Mouse (Mus musculus): Measurements from ENCODE around the gene Oxt. TPM values are rescaled to one million over a fixed set of nuclear protein-coding genes. Genes with fewer than 3 reads are reported as not detected.

Gene Oxt
- not detected for polyA plus RNA-seq (2012; fragmentation: generic; extraction: Trizol)

DNA sequence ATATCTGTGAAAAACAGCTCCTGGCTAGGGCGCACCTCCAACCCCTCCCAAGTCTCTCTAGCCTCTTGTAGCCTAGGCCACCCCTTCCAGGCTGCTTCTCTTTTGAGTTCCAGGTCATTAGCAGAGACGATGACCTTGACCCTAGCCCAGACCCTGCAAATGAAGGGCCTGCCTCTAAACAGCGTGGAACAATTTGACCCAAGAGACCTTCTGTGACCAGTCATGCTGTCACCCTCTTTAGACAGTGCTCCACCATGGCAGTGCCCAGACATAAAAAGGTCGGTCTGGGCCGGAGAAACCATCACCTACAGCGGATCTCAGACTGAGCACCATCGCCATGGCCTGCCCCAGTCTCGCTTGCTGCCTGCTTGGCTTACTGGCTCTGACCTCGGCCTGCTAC lies at the start of gene Oxt:
TSS of gene Oxt (plus strand) at position 301 of the 400 bp plus-strand sequence.

DNA sequence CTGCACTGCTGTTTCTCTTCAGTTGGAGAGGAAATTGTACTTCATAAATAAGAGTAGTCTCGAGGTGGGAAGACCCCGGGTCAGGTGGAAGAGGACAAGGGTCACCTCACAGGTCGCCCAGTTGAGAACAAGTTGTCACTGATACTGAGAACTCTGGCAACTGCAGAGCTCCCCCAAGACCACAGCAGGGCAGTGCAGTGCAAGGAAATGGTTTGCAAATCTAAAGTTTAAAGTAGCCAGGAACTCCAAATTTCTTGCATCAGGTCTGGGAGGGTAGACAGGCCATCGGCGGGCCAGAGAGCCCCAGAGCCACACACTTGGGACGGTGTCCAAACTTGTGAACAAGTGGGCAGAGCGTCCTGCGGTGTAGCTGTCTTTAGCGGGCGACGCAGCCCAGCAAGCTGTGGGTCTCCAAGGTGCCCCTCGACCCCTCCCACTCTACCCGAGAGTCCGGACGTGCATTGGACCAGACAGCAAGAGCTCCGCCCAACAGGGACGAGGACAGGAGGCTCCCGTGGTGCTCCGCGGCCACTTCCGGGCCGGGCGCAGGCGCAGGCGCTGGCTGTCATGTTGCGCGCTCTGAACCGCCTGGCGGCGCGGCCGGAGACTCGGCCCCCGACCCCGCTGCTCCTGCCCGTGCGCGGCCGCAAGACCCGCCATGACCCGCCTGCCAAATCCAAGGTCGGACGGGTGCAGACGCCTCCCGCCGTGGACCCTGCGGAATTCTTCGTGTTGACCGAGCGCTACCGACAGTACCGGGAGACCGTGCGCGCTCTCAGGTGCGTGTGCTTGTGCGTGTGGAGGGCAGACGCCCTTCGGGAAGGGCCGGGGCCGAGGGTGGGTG lies 12.5 kb upstream of the Oxt start, which contains the start of gene Mrps26:
TSS of gene Mrps26 (plus strand) at position 531 of the 844 bp plus-strand sequence.

DNA sequence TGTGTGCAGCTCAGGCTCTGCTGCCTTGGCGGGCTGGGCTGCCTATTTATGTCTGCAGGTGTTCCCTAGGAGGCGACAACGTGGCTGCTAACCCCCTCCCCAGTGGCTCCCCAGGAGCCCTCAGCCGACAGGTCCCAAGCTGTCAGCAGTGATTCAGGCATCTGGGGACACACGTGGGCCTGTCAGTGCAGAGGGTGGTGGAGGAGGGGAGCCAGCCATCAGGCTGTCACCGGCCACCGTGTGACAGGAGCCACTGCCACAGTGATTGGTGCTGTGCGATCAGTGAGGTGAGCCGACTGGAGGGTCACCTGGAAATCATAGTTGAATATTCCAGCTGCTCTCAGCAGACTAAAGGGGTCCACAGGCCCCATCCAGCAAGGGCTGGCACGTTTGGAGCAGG lies 6.6 kb downstream of the Oxt start, which contains the start of gene Avp:
TSS of gene Avp (minus strand) at position 3 of the 400 bp plus-strand sequence.

Other genes with a start within 250 kb of the Oxt start
- 1 to 10 TPM in 1 of 2 experiments, under 1 TPM in 1; 0.21 to 1.1 TPM for gene Cpxm1, start 178.6 kb upstream of the Oxt start, polyA plus RNA-seq (2012; fragmentation: generic; extraction: Trizol)
- gene Gm28372, start 170.9 kb upstream of the Oxt start, polyA plus RNA-seq (2012; fragmentation: generic; extraction: Trizol): under 1 TPM in 1 of 2 experiments, not detected in 1; 0.05 TPM
- gene 1700020A23Rik, start 170.9 kb upstream of the Oxt start, polyA plus RNA-seq (2012; fragmentation: generic; extraction: Trizol): not detected
- gene Tmem239, start 169.7 kb upstream of the Oxt start, polyA plus RNA-seq (2012; fragmentation: generic; extraction: Trizol): not detected
- 10 to 100 TPM; 49.5 to 49.6 TPM for gene Vps16, start 151.8 kb upstream of the Oxt start, polyA plus RNA-seq (2012; fragmentation: generic; extraction: Trizol)
- 10 to 100 TPM; 12.0 to 20.6 TPM for gene Pced1a, start 151.5 kb upstream of the Oxt start, polyA plus RNA-seq (2012; fragmentation: generic; extraction: Trizol)
- gene Ptpra, start 125.9 kb upstream of the Oxt start, polyA plus RNA-seq (2012; fragmentation: generic; extraction: Trizol): 10 to 100 TPM in 1 of 2 experiments, 1 to 10 TPM in 1; 5.7 to 58.6 TPM
- gene Mrps26, start 12.4 kb upstream of the Oxt start, polyA plus RNA-seq (2012; fragmentation: generic; extraction: Trizol): 100 to 1,000 TPM in 1 of 2 experiments, 10 to 100 TPM in 1; 72.9 to 129 TPM
- not detected for gene Avp, start 6.4 kb downstream of the Oxt start, polyA plus RNA-seq (2012; fragmentation: generic; extraction: Trizol)
- 1 to 10 TPM in 1 of 2 experiments, under 1 TPM in 1; 0.94 to 2.1 TPM for gene Fastkd5, start 53.9 kb downstream of the Oxt start, polyA plus RNA-seq (2012; fragmentation: generic; extraction: Trizol)
- gene Ubox5, start 53.9 kb downstream of the Oxt start, polyA plus RNA-seq (2012; fragmentation: generic; extraction: Trizol): 1 to 10 TPM; 3.3 to 5.6 TPM
- 1 to 10 TPM; 2.9 to 6.8 TPM for gene Lzts3, start 66.6 kb downstream of the Oxt start, polyA plus RNA-seq (2012; fragmentation: generic; extraction: Trizol)
- 100 to 1,000 TPM; 125 to 144 TPM for gene Ddrgk1, start 88.5 kb downstream of the Oxt start, polyA plus RNA-seq (2012; fragmentation: generic; extraction: Trizol)
- 10 to 100 TPM; 24.9 to 37.4 TPM for gene Itpa, start 91.4 kb downstream of the Oxt start, polyA plus RNA-seq (2012; fragmentation: generic; extraction: Trizol)
- under 1 TPM; 0.13 to 0.47 TPM for gene Slc4a11, start 121.3 kb downstream of the Oxt start, polyA plus RNA-seq (2012; fragmentation: generic; extraction: Trizol)

Measured in C3H10T1/2 (cell line).